Mouse (Mus musculus) MN1 (cell line): Measurements from ENCODE around the gene Chst11.

ENCODE experiments used
- DNase-seq: peaks from one replicate; pipeline ENCODE4 v3.0.0-alpha.2; 2016; ENCODE audit warnings: low spot score

Chst11 gene

DNA sequence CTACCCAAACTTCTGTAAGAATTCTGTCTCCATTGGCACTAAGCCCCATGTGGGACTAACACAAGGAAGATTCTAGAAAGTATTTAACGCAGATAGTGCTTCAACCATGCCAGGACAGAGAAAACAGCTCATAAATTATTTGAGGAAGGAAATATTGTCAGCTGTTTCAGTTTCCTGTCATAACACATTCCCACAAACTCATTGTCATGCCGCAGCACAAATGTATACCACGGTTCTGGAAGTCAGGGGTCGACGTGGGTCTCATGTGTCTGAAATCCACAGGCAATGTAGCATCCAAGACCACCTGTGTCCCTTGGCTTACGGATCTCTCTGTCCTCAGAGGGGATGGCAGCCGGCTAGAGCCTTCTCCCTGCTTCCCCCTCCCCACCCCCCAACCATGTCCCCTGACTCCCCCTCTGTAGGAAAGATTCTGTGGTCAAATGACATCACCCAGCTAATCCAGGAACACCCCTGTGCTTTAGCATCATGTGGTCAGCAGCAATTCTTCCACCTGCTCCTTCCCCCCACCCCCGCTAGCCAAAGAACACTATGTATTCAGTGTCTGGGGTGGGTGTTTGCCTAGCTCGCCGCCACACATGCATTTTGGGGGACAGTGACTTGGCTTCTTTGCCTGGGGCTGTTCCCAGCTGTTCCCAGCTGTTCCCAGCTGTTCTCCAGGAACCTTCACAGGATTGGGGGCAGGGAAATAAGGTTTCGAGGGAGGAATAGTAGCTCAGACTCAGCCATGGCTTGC, 183.2 kb downstream of the Chst11 start:
- DNase-seq: no peak

DNA sequence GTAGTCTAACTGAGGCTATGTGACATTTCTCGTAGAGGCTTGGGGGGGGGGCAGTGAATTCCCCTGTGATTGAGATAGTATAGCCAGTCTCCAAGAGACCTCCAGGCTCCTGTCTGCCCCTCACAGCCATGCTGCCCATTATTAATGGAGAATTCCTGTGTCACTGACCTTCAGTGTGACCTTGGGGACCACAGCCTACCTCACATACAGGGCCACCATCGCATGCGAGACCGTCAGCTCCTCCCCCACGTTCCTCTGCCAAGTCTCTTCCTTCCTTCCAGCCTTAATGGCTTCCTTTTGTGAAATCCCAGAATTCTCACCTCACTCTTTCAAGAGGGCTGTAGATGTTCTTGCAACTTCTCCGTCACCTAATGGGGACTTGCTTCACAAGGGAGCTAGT, 184.3 kb downstream of the Chst11 start:
- no peak for DNase-seq

DNA sequence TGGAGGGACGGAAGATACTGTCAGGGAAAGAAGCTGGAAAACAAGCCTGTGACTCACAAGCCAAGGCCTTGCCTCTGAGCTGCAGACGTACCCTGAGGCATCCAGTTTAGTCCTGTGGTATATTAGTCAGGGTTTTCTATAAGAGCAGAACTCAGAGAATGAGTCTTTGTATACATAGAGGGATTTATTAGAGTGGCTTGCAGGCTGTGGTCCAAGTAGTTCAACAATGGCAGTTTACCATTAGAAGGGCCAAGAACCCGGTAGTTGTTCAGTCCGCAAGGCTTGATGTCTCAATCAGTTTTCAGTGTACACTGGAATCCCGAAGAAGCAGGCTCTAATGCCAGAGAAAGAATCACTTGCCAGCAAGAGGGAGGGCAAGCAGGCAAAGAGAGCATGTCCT, 192.9 kb downstream of the Chst11 start:
- no peak for DNase-seq

DNA sequence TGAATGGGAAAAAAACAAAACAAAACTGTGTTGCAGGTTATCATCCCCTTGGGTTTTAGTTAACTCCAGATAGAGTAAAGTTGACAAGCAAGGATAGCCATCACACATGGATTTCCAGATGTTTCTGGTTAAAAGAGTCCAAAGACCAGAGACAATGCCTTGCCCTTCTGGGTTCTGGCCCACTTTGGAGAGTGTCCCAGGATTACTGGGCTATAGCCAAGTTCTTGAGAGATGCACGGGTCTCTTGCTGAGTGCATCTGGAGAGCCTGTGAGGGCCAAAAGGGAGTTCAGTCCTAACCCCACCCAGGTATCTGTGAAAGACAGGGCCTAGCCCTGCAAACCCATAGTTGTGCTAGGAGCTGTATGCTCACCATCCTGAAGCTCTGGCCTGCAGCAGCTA, 193.4 kb downstream of the Chst11 start:
- DNase-seq: no peak

DNA sequence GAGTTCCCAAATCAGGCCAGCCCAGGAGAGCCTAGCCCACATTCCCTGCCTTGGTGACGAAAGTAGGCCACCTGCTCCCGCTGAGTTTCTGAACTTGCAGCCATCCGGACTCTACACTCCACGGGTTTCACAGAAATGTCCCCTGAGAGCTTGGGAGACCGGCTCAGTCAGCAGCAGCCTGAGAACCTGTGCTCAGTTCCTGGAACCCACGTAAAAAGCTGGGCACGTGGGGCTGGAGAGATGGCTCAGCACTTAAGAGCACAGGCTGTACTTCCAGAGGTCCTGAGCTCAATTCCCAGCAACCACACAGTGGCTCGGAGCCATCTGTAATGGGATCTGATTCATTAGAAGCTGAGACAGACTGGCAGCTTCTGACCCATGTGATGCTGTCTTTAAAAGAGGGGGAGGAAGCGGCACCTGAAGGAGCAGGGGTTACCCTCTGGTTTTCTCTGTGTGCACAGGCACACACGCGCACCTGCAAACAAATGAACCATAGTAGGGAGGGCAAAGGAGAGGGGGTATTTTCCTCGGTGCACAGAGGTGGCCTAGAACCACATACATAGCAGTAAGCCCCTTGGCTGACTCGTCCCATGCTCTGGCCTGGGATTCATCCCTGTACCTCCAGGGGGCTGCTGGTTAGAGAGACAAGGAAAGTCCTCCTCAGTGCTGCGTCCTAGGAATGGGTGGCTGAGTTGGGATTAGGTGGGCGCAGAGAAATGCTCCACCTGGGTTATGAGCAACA, 196.7 kb downstream of the Chst11 start:
- DNase-seq: peak; percentile 24

DNA sequence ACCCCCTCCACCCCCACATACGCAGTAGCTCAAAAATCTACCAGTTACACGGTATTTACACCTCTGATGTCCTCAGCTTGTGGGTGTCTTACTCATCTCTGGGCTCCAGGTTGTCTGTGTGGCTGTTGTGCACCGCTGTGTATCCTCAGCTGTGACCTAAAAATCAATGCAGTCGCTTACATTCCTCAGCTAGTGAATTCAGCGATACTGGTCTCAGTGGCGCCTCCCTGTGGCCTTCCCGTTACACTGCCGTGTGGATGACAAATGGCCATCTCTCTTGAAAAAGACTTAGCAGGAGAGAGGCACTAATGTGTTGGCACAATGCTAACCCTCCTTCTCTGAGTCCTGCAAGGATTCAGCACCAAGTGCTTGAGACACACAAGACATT, 197.3 kb downstream of the Chst11 start:
- peak; percentile 56 for DNase-seq

DNA sequence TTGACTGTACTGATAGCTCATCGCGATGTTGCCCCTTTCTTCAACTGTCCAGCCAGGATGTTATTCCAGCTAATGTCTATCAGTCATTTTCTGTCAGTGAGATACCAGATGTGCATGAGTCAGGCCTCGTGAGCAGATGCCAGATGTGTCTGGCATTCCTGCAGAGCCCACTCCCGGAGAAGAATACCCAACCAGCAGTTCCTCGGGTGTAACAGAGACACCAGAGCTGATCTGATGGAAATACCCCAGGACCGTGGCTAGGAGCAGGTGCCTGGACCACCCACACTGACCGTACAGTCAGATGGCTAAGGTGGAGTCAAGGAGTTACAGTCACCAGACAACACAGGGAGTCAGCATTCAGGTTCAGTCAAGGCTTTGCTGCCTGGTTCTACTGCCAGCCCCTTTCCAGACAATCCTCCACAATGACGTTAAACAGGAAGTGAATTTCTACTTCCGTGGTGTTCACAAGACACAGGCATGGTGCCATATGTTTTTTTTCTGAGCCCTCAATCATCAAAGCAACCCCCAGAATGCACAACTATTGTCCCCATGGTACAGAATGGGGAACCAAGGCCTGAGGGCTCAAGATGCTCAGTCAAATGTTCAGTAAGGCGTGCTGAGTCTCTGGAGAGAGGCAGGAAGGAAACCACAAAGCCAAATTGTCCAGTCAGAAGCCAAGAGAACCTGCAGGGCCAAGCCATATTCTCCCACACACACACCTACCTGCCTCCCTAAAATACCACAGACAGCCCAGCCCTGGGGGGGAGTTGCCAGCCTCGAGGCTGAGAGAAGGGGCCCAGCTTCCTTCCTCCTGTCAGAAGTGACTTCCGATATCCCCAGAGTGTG, 198.6 kb downstream of the Chst11 start:
- peak; percentile 86 for DNase-seq

DNA sequence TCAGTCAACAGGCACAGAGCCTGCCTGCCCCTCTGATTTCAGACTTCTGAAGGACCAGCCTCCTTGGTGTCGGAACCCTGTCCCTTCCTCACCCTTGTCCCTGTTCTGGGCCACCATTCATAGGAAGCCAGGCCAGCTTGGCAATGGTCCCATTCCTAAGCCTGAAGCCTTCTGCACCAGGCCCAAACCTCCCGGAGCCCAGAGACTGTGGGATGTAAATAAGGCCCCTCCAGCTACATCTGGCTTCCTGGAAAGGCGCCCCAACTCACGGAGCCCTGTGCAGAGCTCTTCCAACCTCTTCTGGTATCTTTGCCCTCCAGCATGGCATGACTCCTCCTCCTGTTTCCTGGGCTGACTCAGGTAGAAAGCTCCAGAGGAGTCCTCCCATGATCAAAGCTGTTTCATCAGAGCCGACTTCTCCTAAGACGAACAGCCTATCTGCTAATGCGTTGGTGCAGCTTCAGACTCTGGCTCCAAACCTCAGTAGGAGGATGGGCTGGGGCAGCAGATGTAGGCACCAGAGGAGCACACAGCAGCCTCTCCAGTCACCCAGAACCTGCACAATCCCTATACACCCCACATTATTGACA, 199.3 kb downstream of the Chst11 start:
- DNase-seq: peak; percentile 38

DNA sequence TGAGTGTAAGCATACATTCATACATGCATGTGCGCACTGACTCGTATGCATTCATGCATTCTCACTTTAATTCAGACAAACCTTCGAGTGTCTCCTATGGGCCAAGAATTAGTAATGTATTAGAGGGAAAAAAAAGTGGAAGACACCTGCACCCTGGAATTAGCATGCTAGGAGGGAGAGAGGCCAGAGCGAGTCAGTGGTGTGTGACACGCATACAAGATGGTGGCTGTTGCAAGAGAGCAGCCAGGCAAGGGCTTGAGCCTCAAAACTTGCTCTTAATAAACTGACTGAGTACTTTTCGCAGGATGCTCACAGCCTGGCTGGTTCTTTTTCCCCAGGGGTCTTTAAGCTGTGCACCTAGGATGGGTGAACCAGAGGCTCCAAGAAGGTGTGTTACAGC, 199.8 kb downstream of the Chst11 start:
- DNase-seq: no peak

DNA sequence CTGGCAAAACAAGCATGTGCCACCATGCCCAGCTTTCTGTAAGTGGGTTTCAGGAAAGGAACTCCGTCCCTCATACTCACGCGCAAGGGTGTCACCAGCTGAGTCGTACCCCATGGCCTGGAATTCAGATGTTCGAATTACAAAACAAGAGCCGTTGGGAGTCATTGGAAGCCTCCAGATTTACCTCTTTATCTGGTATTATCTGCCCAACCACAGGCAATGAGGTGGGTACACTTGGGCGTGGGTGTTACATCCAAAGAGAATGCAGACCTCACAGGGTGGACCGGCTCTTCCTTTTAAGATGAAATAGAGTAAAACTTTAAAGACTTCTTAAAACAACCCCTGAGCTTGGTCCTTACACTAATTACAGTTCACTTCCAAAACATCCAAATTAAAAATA, 200.9 kb downstream of the Chst11 start:
- DNase-seq: no peak

DNA sequence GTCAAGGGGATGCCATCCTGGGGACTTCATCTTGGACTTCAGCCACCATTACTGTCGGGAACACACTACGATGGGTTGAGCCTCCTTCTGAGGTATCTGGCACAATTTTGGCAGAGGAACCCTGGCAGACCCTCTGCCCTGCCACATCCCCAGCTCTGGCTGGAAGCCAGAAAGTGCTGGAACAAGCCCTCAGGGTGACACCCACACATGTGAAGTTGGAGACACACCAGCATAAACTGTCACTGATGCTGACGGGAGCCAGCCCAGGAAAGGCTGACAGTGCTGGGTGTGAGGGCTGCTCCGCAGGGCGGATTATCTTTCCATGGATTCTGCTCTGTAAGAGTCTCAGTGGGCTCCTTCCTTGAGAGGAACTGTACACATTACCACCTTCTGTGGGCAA, 201.7 kb downstream of the Chst11 start:
- DNase-seq: peak; percentile 28

DNA sequence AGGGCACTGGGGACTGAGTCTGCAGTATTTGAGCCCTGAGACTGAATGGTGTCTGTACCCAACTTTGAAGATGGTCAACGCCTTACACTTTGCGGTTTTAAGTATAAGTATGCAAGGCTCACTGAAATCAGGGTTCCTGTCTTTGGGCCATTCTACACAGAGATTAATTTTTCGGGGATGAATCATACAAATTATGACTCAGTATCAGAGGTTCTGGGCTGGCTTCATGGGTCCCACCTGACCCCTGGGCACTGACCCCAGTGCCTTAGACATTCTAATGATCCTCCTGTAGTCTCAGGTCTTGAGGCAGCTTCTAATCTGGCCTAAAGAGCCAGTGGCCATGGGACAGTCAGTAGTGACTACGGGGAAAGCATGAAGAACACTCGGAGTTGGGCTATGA, 203.8 kb downstream of the Chst11 start:
- no peak for DNase-seq

DNA sequence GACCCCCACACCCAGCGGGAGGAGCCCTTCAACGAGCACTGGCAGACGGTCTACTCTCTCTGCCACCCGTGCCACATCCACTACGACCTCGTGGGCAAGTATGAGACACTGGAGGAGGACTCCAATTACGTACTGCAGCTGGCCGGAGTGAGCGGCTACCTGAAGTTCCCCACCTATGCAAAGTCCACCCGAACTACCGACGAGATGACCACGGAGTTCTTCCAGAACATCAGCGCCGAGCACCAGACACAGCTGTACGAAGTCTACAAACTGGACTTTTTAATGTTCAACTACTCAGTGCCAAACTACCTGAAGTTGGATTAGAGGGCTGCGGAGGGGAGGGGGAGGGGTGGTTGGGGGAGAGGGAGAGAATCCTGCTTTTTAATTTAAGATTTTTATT, 206.2 kb downstream of the Chst11 start:
- no peak for DNase-seq

DNA sequence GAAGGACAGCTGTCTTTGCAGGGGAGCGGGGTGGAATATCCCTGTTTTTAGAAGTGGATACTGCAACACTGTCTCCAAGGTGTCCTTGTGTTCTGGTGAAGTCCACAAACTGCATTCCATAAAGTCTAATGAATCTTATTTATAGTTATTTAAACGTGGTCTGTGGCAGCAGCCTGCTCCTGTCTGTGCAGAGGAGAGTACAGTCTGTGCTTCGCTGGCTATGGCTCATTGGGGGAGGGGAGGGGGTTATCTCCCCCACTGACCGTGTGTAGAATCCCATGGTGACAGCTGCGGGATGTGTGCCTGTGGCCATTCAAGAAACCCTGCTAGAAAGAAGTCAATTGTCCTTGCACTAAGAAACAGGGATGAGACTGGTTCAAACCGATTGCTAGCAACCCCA, 206.7 kb downstream of the Chst11 start:
- DNase-seq: no peak

DNA sequence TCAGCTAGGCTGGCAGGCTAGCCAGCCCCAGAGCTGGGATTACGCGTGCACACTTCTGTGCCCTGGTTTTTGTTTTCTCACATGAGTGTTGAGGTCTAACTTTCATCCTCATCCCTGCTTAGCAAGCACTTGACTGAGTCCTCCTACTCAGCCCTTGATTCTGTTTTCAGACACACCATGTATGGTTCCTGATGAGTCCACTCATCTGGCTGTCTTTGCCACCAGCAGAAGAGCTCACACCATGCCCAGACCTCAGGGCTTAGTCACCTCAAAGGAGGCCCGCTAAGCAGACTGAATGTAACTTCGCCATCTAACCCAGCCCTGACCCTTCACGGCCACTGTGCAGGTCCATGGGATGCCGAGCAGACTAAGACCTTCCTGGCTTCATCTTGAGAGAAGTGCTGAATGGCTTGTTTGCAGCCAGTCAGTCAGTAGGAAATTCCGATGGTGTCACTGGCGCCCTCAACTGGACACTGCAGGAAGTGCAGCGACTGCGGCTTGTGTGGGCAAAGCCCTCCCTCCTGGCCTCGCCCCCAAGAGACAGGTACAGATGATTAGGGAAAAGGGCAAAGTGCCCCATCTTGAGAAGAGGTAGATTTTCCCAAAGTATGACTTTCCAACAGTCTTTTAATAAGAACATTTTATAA, 212.5 kb downstream of the Chst11 start:
- DNase-seq: peak; percentile 51

DNA sequence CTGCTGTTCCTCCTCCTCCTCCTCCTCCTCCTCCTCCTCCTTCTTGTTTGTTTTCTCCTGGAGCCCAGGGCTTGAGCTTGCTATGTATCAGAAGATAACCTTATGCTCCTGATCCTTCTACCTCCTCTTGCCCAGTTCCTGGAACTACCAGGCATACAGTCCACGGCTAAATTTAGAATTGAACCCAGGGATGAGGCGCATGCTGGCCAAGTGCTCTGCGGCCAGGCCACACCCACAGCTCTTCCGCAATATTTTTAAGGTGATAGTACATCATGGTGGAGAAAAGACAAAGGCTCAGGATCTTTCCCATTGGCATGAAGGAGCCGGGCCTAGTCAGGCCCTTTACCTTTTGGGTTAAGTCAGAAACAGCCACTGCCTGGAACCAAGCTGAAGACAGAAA, 213.4 kb downstream of the Chst11 start:
- DNase-seq: no peak

DNA sequence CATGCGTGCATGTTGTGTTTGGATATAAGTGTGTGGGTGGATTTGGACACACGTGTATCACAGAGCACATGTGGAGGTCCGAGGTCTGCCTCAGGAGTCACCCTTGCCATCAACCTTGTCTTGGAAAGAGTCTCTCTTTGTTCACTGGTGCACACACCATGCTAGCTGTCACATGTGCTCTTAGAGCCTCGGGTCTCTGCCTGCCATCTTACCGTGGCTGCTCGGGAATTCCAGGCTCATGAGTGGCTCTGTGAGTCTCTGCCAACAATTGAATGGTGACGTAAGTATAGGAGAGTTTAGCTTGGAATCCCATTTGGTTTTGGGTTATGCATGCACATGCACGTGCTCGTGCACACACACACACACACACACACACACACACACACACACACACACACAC, 214.0 kb downstream of the Chst11 start:
- no peak for DNase-seq

DNA sequence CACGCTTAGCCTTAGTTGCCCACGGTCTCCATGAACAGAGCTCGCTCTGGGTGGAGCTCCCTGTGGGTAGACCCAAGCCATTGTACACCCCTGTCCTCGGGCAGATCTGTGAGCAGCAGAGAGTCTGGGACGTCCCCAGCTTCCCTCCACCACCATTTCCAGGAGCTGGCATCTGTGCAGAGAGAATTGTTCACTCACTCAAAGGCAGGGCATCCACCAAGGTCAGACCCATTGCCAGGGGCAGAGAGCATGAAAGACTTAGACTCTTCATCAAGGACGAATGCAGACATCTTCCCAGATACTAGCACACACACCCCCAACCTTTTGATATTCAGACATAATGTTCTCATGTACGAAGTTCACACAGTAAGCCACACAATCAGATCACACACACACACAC, 216.2 kb downstream of the Chst11 start:
- DNase-seq: no peak

DNA sequence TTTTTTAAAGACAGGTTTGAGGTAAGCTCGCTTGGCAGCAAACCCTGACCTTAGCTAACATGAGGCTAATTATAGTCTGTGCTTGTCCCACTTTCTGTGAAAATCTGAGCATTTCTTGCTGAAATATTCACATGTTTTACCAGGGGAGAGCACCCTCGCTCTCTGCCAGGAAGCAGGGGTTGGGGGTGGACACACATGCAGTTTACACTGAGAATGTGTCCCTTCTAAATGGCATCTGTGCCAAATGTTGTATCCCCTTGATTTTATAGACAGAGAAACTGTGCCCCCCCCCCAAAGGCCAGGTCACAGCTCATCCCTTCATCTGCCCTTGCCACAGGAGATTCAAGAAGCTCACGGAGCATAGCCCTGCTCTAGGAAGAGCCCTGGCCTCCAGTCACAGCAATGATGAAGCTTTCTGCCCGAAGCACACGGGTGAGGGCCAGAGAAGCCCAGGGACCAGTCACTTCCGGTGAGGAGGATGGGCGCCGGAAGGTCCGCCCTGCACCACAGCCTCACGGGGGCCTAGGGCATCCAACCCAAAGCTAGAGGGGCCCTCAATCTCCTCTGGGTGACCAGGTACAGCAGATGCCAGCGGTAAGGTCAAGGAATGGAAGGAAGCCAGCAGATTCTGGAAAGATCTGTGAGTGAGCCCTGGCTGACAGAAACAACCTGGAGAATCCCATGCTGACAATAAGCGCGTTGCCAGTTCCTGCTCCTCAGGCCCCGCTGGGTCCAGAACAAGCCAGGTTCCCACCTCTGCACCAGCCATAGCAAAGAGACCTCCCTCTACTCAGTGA, 217.8 kb downstream of the Chst11 start:
- no peak for DNase-seq

DNA sequence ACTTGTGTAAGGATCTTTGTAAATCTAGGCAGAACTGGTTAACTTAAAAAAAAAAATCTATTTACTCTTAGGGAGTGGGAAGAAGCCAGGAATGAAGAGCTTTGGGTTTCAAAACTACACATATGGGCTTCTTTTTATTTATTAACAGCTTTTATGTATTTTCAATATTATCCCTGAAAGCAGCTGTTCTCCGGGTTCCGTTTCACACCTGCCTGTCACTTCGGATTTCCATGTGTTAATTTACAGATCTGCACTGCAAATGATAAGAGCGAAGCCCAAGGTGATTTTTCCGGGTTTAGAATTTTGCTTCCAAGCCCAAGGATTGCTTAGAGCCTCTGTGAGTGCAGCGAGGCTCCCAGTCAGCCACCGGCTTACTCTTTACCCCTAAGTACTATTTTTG, 223.1 kb downstream of the Chst11 start:
- no peak for DNase-seq

DNA sequence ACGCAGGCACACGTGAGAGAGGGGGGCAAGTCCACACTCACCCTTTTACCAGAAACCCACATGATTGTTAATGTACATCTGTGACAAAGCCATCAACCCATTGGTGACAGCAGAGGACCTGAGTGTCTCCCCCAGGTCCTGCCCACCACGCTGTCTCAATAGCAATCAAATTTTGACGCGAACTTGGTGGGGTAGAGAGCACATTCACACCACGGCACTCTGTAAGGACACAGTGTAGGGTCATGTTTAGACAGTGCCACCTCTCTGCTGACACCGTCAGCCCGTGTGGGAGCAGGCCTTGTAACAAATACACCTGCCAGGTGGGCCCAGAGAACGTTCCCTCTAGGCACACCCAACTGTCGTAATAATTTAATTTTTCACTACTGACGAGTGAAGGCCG, 224.1 kb downstream of the Chst11 start:
- no peak for DNase-seq
